Mouse (Mus musculus) frontal cortex, postnatal 10 days (tissue): ENCODE data around the gene Cpne1.
"Not testable (repeated sequence)": the region's sequence is repeated elsewhere in the genome, so short reads cannot be mapped to it uniquely, and the experiment has no call there.

Experiments
- DNase-seq, 2 experiments: peaks; one replicate each; pipeline ENCODE4 v3.0.0; 2022; ENCODE audit warnings: low spot score in 2 of 2, mixed read lengths in 1 of 2

The Cpne1 gene

GRCm38 (mm10) chr2:156111358-156112079, at the start of gene Cpne1, which contains the start of gene Rbm12:
Gene Cpne1, minus strand, starts transcription at chr2:156111965.
Gene Rbm12, minus strand, starts transcription at chr2:156111978.
- peak; percentile 75 to 91 for DNase-seq

- no peak for DNase-seq
Measured at GRCm38 (mm10) chr2:156151538-156151937, 39.8 kb upstream of the Cpne1 start.

GRCm38 (mm10) chr2:156147316-156147915, 35.7 kb upstream of the Cpne1 start:
- DNase-seq, result no peak

- DNase-seq, result no peak
Measured at GRCm38 (mm10) chr2:156146272-156146989, 34.7 kb upstream of the Cpne1 start.

- DNase-seq, result no peak
Measured at GRCm38 (mm10) chr2:156145486-156146130, 33.8 kb upstream of the Cpne1 start.

- peak; percentile 92 to 95 for DNase-seq
Measured at GRCm38 (mm10) chr2:156143953-156144724, 32.4 kb upstream of the Cpne1 start, which contains the start of the genes Romo1 and Nfs1. Gene Romo1, plus strand, starts transcription at chr2:156144039. Gene Nfs1, minus strand, starts transcription at chr2:156144186.

GRCm38 (mm10) chr2:156143367-156143766, 31.6 kb upstream of the Cpne1 start:
- no peak for DNase-seq

GRCm38 (mm10) chr2:156142820-156143219, 31.1 kb upstream of the Cpne1 start:
- DNase-seq, result no peak

GRCm38 (mm10) chr2:156135695-156136094, 23.9 kb upstream of the Cpne1 start:
- no peak for DNase-seq

- DNase-seq, result no peak
Measured at GRCm38 (mm10) chr2:156134161-156134560, 22.4 kb upstream of the Cpne1 start.

- DNase-seq, result no peak
Measured at GRCm38 (mm10) chr2:156126992-156127391, 15.2 kb upstream of the Cpne1 start, which contains the start of gene Gm28036. Gene Gm28036, minus strand, starts transcription at chr2:156127092.

- no peak for DNase-seq
Measured at GRCm38 (mm10) chr2:156123731-156124130, 12.0 kb upstream of the Cpne1 start.

- DNase-seq, result no peak
Measured at GRCm38 (mm10) chr2:156119566-156119965, 7.8 kb upstream of the Cpne1 start.

GRCm38 (mm10) chr2:156112080-156112423, 287 bp upstream of the Cpne1 start:
- not testable (repeated sequence) for DNase-seq

GRCm38 (mm10) chr2:156110627-156111357, 973 bp downstream of the Cpne1 start:
- no peak for DNase-seq

- no peak for DNase-seq
Measured at GRCm38 (mm10) chr2:156091926-156092325, 19.8 kb downstream of the Cpne1 start.

- DNase-seq, result no peak
Measured at GRCm38 (mm10) chr2:156089799-156090198, 22.0 kb downstream of the Cpne1 start.

- no peak for DNase-seq
Measured at GRCm38 (mm10) chr2:156087391-156088110, 24.2 kb downstream of the Cpne1 start.

GRCm38 (mm10) chr2:156084541-156084940, 27.2 kb downstream of the Cpne1 start:
- DNase-seq, result no peak

GRCm38 (mm10) chr2:156080391-156080790, 31.4 kb downstream of the Cpne1 start:
- no peak for DNase-seq
